Mouse (Mus musculus) MEL (cell line): ENCODE results near the gene Ckmt2. TPM values are rescaled to one million over a fixed set of nuclear protein-coding genes. Genes with fewer than 3 reads are reported as not detected.

Source experiments
- DNase-seq: peaks from one replicate; pipeline ENCODE4 v3.0.0; 2011; ENCODE audit warnings: low read depth, low spot score
- H3K27ac ChIP-seq: 2 replicates; pipeline ENCODE4 v1.5.1; 2012; ENCODE audit warnings: low read depth, mild to moderate bottlenecking, control low read depth, low read length, moderate library complexity; ENCODE audit not compliant: control insufficient read depth
- H3K27me3 ChIP-seq, 2 experiments: fragments of 150-350 bp in 1 of 2; sonication (generic) in 1 of 2; 2 replicates each; pipeline ENCODE4 v1.6.1; 2012; ENCODE audit warnings: low read length in 2 of 2, mild to moderate bottlenecking in 2 of 2, improper control_type of control experiment in 1 of 2, moderate library complexity in 1 of 2; ENCODE audit not compliant: insufficient read depth in 2 of 2, control insufficient read depth in 1 of 2
- H3K36me3 ChIP-seq, 2 experiments: 2 replicates each; pipeline ENCODE4 v1.6.1; 2012 to 2014; ENCODE audit warnings: low read length in 2 of 2, improper control_type of control experiment in 1 of 2, inconsistent platforms in 1 of 2, mild to moderate bottlenecking in 1 of 2; ENCODE audit not compliant: insufficient read depth in 2 of 2, control insufficient read depth in 1 of 2
- H3K4me1 ChIP-seq, 2 experiments: fragments of 150-350 bp in 1 of 2; sonication (generic) in 1 of 2; 2 replicates each; pipeline ENCODE4 v1.6.1; 2012; ENCODE audit warnings: low read length in 2 of 2, improper control_type of control experiment in 1 of 2, mild to moderate bottlenecking in 1 of 2; ENCODE audit not compliant: insufficient read depth in 2 of 2, control insufficient read depth in 1 of 2
- H3K4me3 ChIP-seq, 2 experiments: fragments of 150-350 bp in 1 of 2; sonication (generic) in 1 of 2; 2 replicates each; pipeline ENCODE4 v1.5.1; 2012; ENCODE audit warnings: low read depth in 2 of 2, low read length in 2 of 2, mild to moderate bottlenecking in 2 of 2, moderate library complexity in 2 of 2, control low read depth in 1 of 2, improper control_type of control experiment in 1 of 2; ENCODE audit not compliant: control insufficient read depth in 1 of 2, insufficient read depth in 1 of 2
- H3K79me2 ChIP-seq: 2 replicates; pipeline ENCODE4 v1.6.1; 2012; ENCODE audit warnings: mild to moderate bottlenecking, low read length, moderate library complexity; ENCODE audit not compliant: control insufficient read depth, poor library complexity, insufficient read depth
- H3K9ac ChIP-seq: 2 replicates; pipeline ENCODE4 v1.6.1; 2012; ENCODE audit warnings: low read depth, mild to moderate bottlenecking, control low read depth, low read length, moderate library complexity; ENCODE audit not compliant: control insufficient read depth, poor library complexity, severe bottlenecking
- H3K9me3 ChIP-seq: fragments of 150-350 bp; sonication (generic); replicated peaks from 2 replicates; pipeline ENCODE4 v1.6.1; 2012; ENCODE audit warnings: mild to moderate bottlenecking, low read length, improper control_type of control experiment, moderate library complexity; ENCODE audit not compliant: insufficient read depth
- BHLHE40 ChIP-seq: IDR thresholded peaks from 2 replicates; pipeline ENCODE4 v1.6.1; 2012; ENCODE audit warnings: low read depth, mild to moderate bottlenecking, inconsistent platforms, low read length, improper control_type of control experiment, borderline replicate concordance
- CHD2 ChIP-seq: IDR thresholded peaks from 2 replicates; pipeline ENCODE4 v1.6.1; 2011; ENCODE audit warnings: low read length, improper control_type of control experiment
- CTCF ChIP-seq, 3 experiments: IDR thresholded peaks in 2 of 3; conservative IDR thresholded peaks in 1 of 3; 2 replicates each; pipeline ENCODE4 v1.5.1; 2011 to 2012; ENCODE audit warnings: low read length in 3 of 3, low read depth in 2 of 3, mild to moderate bottlenecking in 2 of 3, improper control_type of control experiment in 1 of 3, inconsistent platforms in 1 of 3, mixed read lengths in 1 of 3, moderate library complexity in 1 of 3; ENCODE audit not compliant: control insufficient read depth in 1 of 3, insufficient read depth in 1 of 3, poor library complexity in 1 of 3, severe bottlenecking in 1 of 3
- ELF1 ChIP-seq: IDR thresholded peaks from 2 replicates; pipeline ENCODE4 v1.6.1; 2014; ENCODE audit warnings: low read depth, mild to moderate bottlenecking, inconsistent platforms, low read length, improper control_type of control experiment, moderate library complexity
- EP300 ChIP-seq, 2 experiments: IDR thresholded peaks; 2 replicates each; pipeline ENCODE4 v1.6.1; 2011; ENCODE audit warnings: improper control_type of control experiment in 2 of 2, low read length in 2 of 2, low read depth in 1 of 2, mild to moderate bottlenecking in 1 of 2
- ETS1 ChIP-seq: IDR thresholded peaks from 2 replicates; pipeline ENCODE4 v1.6.1; 2012; ENCODE audit warnings: low read depth, mild to moderate bottlenecking, inconsistent platforms, low read length, improper control_type of control experiment, moderate library complexity
- GATA1 ChIP-seq: IDR thresholded peaks from 2 replicates; pipeline ENCODE4 v1.6.1; 2011; ENCODE audit warnings: low read depth, low read length, improper control_type of control experiment
- JUND ChIP-seq: IDR thresholded peaks from 2 replicates; pipeline ENCODE4 v1.6.1; 2011; ENCODE audit warnings: low read depth, mild to moderate bottlenecking, improper control_type of control experiment, low read length
- KAT2A ChIP-seq: conservative IDR thresholded peaks from 2 replicates; pipeline ENCODE4 v1.6.1; 2012; ENCODE audit warnings: low read depth, low read length, improper control_type of control experiment, inconsistent platforms
- MEF2A ChIP-seq: IDR thresholded peaks from 2 replicates; pipeline ENCODE4 v1.6.1; 2014; ENCODE audit warnings: low read depth, mild to moderate bottlenecking, inconsistent platforms, low read length, improper control_type of control experiment; ENCODE audit not compliant: poor library complexity, insufficient replicate concordance, severe bottlenecking; ENCODE audit errors: extremely low read depth
- MXI1 ChIP-seq: IDR thresholded peaks from 2 replicates; pipeline ENCODE4 v1.6.1; 2011; ENCODE audit warnings: mild to moderate bottlenecking, low read depth, low read length, improper control_type of control experiment
- MYB ChIP-seq: IDR thresholded peaks from 2 replicates; pipeline ENCODE4 v1.6.1; 2011; ENCODE audit warnings: mild to moderate bottlenecking, low read depth, low read length, improper control_type of control experiment
- MYC ChIP-seq: IDR thresholded peaks from 2 replicates; pipeline ENCODE4 v1.6.1; 2011; ENCODE audit warnings: low read depth, mild to moderate bottlenecking, low read length, improper control_type of control experiment, moderate library complexity
- NRF1 ChIP-seq: IDR thresholded peaks from 2 replicates; pipeline ENCODE4 v1.6.1; 2014; ENCODE audit warnings: low read depth, mild to moderate bottlenecking, inconsistent platforms, low read length, improper control_type of control experiment, moderate library complexity; ENCODE audit not compliant: poor library complexity, insufficient read depth, severe bottlenecking
- POLR2AphosphoS2 ChIP-seq: IDR thresholded peaks from 2 replicates; pipeline ENCODE4 v1.6.1; 2011; ENCODE audit warnings: low read length, improper control_type of control experiment
- POLR2AphosphoS5 ChIP-seq: IDR thresholded peaks from 2 replicates; pipeline ENCODE4 v1.6.1; 2012; ENCODE audit warnings: low read depth, borderline replicate concordance, mild to moderate bottlenecking, inconsistent platforms, low read length, moderate library complexity, mixed read lengths
- RCOR1 ChIP-seq: IDR thresholded peaks from 2 replicates; pipeline ENCODE4 v1.6.1; 2012; ENCODE audit warnings: low read depth, mild to moderate bottlenecking, inconsistent platforms, low read length, improper control_type of control experiment
- SMC3 ChIP-seq: IDR thresholded peaks from 2 replicates; pipeline ENCODE4 v1.6.1; 2011; ENCODE audit warnings: low read depth, low read length, improper control_type of control experiment
- TAL1 ChIP-seq: IDR thresholded peaks from 2 replicates; pipeline ENCODE4 v1.6.1; 2012; ENCODE audit warnings: mild to moderate bottlenecking, inconsistent platforms, low read length, moderate library complexity, mixed read lengths
- TBP ChIP-seq: IDR thresholded peaks from 2 replicates; pipeline ENCODE4 v1.8.0; 2011; ENCODE audit warnings: low read depth, low read length, improper control_type of control experiment
- UBTF ChIP-seq: IDR thresholded peaks from 2 replicates; pipeline ENCODE4 v1.6.1; 2012; ENCODE audit warnings: low read depth, mild to moderate bottlenecking, inconsistent platforms, low read length, improper control_type of control experiment, moderate library complexity, borderline replicate concordance; ENCODE audit not compliant: insufficient read depth
- USF1 ChIP-seq: IDR thresholded peaks from 2 replicates; pipeline ENCODE4 v1.6.1; 2014; ENCODE audit warnings: low read depth, mild to moderate bottlenecking, inconsistent platforms, low read length, improper control_type of control experiment, moderate library complexity
- polyA plus RNA-seq, 2 experiments: library from polyadenylated mRNA; stranded (reverse) in 1 of 2; unstranded in 1 of 2; fragments of >175 nt in 1 of 2; fragments of >200 nt in 1 of 2; gene quantifications; 2 replicates each; pipeline versions ENCODE4 v1.2.1 to v1.2.4; 2012; ENCODE audit warnings: low replicate concordance in 2 of 2, low read depth in 1 of 2; ENCODE audit not compliant: insufficient read length in 2 of 2, insufficient read depth in 1 of 2, missing spikeins in 1 of 2
- total RNA-seq: library from RNA; depleted of rRNA; stranded (reverse); fragments of 300-350 nt; gene quantifications from 2 replicates; pipeline ENCODE4 v1.2.3, GENCODE M21; 2012

Ckmt2 gene
- total and polyA plus RNA-seq, 3 experiments: not detected

DNA sequence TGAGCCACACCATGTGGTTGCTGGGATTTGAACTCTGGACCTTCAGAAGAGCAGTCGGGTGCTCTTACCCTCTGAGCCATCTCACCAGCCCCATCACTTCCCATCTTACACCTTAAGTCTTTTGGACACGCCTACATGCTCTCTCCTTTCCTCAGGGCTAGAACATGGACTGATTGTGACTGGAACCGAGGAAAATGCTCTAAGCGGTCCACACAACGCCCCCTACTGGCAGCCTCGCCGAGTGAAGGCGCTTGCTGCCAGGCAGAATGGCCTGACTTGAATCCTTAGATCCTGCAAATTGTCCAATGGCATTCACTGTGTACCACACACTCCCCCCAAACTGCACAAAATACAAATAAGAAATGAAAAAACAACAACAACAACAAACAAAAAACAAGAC lies 19.3 kb downstream of the Ckmt2 start:
- H3K9ac ChIP-seq: no peak overlapping the region
- no peak overlapping the region for H3K27ac ChIP-seq
- H3K27me3 ChIP-seq: no peaks in the 10 kb centered on the region; a peak in 2 of 4 replicates
- no peaks in the 10 kb centered on the region for H3K4me1 ChIP-seq
- no peak overlapping the region for H3K4me3 ChIP-seq
- no peaks in the 10 kb centered on the region for H3K36me3 ChIP-seq
- no peaks in the 10 kb centered on the region for H3K79me2 ChIP-seq
- DNase-seq: peak; percentile 15
- H3K9me3 ChIP-seq: no peaks in the 10 kb centered on the region
- TF ChIP-seq MXI1 (no peak), SMC3 (peak; percentile 15; the same call in 1 of the 2 replicates), CTCF (IDR thresholded peaks at IDR 0.05 in 2 of 3, conservative IDR thresholded peaks at IDR 0.05 in 1 of 3; ENCODE audit: control insufficient read depth in 1 of 3, insufficient read depth in 1 of 3, low read depth in 2 of 3, low read length in 3 of 3, poor library complexity in 1 of 3, severe bottlenecking in 1 of 3) (peak; percentile 37 to 51 (median 38); a peak in 5 of 6 replicates)
- TF ChIP-seq, all 39 proteins: peak for 2

DNA sequence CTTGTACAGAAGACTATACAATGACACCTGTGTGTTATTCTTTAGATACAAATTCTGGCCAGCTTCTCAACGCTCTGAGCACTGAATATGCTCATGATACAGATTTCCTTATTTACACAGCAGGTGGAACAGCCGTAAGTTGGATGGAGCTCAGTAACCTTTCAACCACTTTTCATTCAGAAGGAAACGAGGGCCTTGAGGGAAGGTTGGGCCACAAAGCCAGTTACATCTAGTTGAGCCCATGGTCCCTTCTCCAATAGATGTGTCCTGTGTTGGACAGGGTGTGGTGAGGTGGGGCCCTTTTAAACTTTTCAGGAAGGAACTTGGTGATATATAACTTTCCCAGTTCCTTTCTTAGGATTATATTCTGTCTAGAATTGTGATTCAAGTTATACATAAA lies 22.3 kb downstream of the Ckmt2 start:
- H3K27ac ChIP-seq: no peak overlapping the region
- no peak for TF ChIP-seq JUND
- TF ChIP-seq CHD2: no peak
- TF ChIP-seq SMC3: no peak
- no peak for TF ChIP-seq MYC
- no peak for TF ChIP-seq UBTF
- no peak for TF ChIP-seq ELF1
- TF ChIP-seq BHLHE40: no peak
- TF ChIP-seq TAL1: no peak
- no peak for TF ChIP-seq MEF2A
- TF ChIP-seq EP300 (IDR thresholded peaks at IDR 0.05; ENCODE audit: low read depth in 1 of 2, low read length in 2 of 2): no peak
- no peak for TF ChIP-seq NRF1
- TF ChIP-seq MYB: no peak
- TF ChIP-seq POLR2AphosphoS5: no peak
- no peak for TF ChIP-seq KAT2A
- no peak for TF ChIP-seq ETS1
- no peak for TF ChIP-seq USF1
- TF ChIP-seq RCOR1: no peak
- no peak for TF ChIP-seq TBP
- TF ChIP-seq GATA1: no peak
- no peak for TF ChIP-seq POLR2AphosphoS2
- TF ChIP-seq, all 39 proteins: peak for 0
- no peaks in the 10 kb centered on the region for H3K79me2 ChIP-seq

More for the DNA sequence above, 22.3 kb downstream of the Ckmt2 start:
- DNase-seq: no peak
- no peaks in the 10 kb centered on the region for H3K9me3 ChIP-seq
- H3K4me3 ChIP-seq: no peak overlapping the region
- no peak overlapping the region for H3K9ac ChIP-seq
- no peaks in the 10 kb centered on the region; a peak in 1 of 4 replicates for H3K27me3 ChIP-seq
- no peaks in the 10 kb centered on the region for H3K36me3 ChIP-seq
- H3K4me1 ChIP-seq: no peaks in the 10 kb centered on the region
